Mouse (Mus musculus): Measurements from ENCODE around the gene A930033H14Rik. TPM values are rescaled to one million over a fixed set of nuclear protein-coding genes. Genes with fewer than 3 reads are reported as not detected.

The A930033H14Rik gene
- polyA plus RNA-seq (2015; fragmentation: Nextera tagmentation; extraction: Ambion mirVana) = 1.2 and 1.8 TPM in 2 replicates

DNA sequence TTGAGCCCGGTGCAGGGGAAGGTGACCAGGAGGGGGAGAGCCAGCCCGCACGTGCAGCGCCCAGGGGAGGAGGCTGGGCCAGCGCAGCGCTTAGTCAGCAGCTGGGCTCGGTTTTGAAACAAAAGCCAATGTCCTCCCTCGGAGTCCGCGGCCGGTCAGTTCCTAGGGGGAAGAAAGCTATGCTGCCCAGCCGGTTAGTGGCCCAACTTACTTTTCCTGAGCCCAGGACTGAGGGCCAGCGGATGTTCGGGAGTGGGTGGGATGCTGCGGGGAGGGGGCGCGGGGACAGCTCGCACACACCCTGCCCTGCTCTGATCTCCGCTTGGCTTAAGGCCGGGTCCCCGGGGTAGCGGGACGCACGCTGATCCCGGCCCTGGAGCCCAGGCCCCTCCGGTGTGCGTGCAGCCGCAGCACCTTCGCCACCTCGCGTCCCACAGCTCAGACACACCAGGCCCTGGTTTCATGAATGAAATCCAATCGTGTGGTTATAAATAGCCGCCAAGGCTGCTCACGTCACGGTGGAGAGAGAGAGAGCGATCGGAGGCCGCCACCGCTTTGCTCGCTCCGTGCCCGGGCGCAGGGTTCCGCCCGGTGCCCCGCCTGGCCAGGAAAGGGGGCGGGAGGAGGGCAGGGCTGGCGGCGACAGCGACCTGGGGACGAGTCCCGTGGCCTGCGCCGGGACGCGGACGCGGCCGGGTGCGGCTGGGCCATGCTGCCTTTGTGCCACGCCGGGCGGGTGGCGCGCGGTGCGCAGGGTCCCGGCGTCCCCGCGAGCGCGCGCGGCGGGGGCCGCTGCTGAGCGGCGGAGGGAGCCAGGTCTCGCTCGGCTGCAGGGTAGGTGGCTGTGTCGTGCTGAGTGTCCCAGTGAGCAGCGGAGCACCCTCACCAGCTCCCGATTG lies at the start of gene A930033H14Rik:
A930033H14Rik (minus strand) TSS at position 557 of the 899 bp plus-strand sequence.
- peaks cover 17% of the 10 kb centered on the region for H3K4me1 ChIP-seq (ENCODE audit: control insufficient read depth, insufficient read depth, low read depth, low read length)
- H3K4me2 ChIP-seq (ENCODE audit: low read length) = peak within 1 kb of the TSS; percentile 95
- peak within 1 kb of the TSS; percentile 97 for H3K27ac ChIP-seq (ENCODE audit: low read depth, low read length)
- under 1% methylated on average over 47 of the region's 84 CpGs for WGBS
- peak within 1 kb of the TSS; percentile 97 for H3K9ac ChIP-seq (ENCODE audit: low read depth, low read length)
- peaks cover 2% of the 10 kb centered on the region; the same call in 1 of the 2 replicates for H3K9me3 ChIP-seq (ENCODE audit: control insufficient read depth, low read length)
- H3K27me3 ChIP-seq (replicated peaks; ENCODE audit: control insufficient read depth, insufficient read depth, low read length) = no peaks in the 10 kb centered on the region
- peak within 1 kb of the TSS; percentile 81 for H3K4me3 ChIP-seq (ENCODE audit: low read length)
- peak; percentile 93 for ATAC-seq
- no peaks in the 10 kb centered on the region for H3K36me3 ChIP-seq (ENCODE audit: control insufficient read depth, insufficient read depth, low read length)

DNA sequence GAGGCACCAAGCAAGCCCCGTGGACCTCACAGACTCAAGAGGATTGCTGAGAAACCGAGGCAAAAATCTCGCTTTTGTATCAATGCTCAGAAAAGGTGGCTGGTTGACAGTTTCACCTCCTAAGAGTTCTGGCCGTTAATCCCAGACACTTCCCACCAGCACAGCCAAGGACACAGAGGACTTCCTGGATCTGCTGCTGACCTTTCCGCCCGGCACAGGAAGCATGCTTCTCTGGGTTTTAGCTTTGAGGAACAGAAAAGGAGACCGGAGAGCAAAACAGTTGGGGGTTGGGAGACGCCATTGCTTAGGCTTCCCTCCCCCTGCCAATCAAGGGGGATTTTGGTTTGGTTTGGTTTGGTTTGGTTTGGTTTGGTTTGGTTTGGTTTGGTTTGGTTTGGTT lies 47.0 kb upstream of the A930033H14Rik start:
- 91% methylated on average over 8 of the region's 8 CpGs for WGBS

DNA sequence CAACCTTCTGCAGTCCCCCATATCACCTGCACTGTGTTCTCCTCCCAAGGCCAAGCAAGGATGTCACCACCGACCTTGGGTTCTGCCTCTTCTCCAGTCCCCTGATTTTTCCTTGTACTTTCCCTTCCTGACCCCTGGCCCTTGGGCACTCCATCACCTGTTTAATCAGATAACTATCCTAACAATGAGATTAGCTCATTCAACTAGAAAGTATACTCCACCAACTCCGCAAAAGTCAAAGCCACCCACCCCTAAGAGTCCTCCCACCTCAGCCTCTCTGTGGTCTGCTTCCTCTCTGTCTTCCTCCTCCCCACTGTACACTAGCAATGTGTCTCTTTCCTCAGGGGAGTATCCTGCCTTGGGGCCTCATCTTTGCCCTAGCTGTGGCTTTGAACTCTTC lies 46.3 kb upstream of the A930033H14Rik start:
- H3K27me3 ChIP-seq (replicated peaks; ENCODE audit: control insufficient read depth, insufficient read depth, low read length) = no peaks in the 10 kb centered on the region
- H3K36me3 ChIP-seq (ENCODE audit: control insufficient read depth, insufficient read depth, low read length) = no peaks in the 10 kb centered on the region
- H3K4me2 ChIP-seq (ENCODE audit: low read length) = no peak overlapping the region
- no peak overlapping the region for H3K27ac ChIP-seq (ENCODE audit: low read depth, low read length)
- 67% methylated on average over 2 of the region's 2 CpGs for WGBS
- no peaks in the 10 kb centered on the region for H3K9me3 ChIP-seq (ENCODE audit: control insufficient read depth, low read length)
- no peak for ATAC-seq
- peaks cover 9% of the 10 kb centered on the region for H3K4me1 ChIP-seq (ENCODE audit: control insufficient read depth, insufficient read depth, low read depth, low read length)
- H3K4me3 ChIP-seq (ENCODE audit: low read length) = no peak overlapping the region
- H3K9ac ChIP-seq (ENCODE audit: low read depth, low read length) = no peak overlapping the region

More for the DNA sequence above, 47.0 kb upstream of the A930033H14Rik start:
- H3K9me3 ChIP-seq (ENCODE audit: control insufficient read depth, low read length) = no peaks in the 10 kb centered on the region
- H3K4me3 ChIP-seq (ENCODE audit: low read length) = no peak overlapping the region
- H3K27me3 ChIP-seq (replicated peaks; ENCODE audit: control insufficient read depth, insufficient read depth, low read length) = no peaks in the 10 kb centered on the region
- no peak overlapping the region for H3K27ac ChIP-seq (ENCODE audit: low read depth, low read length)
- H3K4me2 ChIP-seq (ENCODE audit: low read length) = no peak overlapping the region
- peaks cover 4% of the 10 kb centered on the region for H3K4me1 ChIP-seq (ENCODE audit: control insufficient read depth, insufficient read depth, low read depth, low read length)
- no peak overlapping the region for H3K9ac ChIP-seq (ENCODE audit: low read depth, low read length)
- no peaks in the 10 kb centered on the region for H3K36me3 ChIP-seq (ENCODE audit: control insufficient read depth, insufficient read depth, low read length)
- ATAC-seq = no peak

DNA sequence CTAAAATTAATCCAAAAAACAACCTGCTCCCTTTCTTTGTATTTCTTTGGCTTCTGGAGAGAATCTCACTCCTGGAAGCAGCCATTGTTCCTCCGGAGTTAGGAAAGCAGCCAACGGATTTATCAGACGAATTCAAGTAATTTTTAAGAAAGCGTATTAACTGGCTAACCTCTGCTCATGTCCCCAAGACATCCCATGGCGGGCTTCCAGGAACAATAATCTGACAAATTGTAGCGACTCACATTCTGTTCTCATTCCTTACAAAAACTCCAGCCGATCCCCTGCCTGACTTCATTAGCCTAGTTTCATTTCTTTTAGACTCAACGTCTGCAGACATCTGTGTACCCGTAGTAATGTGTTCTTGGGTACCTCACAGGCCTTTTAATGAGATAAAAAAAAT lies 45.7 kb upstream of the A930033H14Rik start:
- Histone ChIP-seq H3K27ac (ENCODE audit: low read depth, low read length) (no peak overlapping the region), H3K4me1 (ENCODE audit: control insufficient read depth, insufficient read depth, low read depth, low read length) (peaks cover 13% of the 10 kb centered on the region), H3K9ac (ENCODE audit: low read depth, low read length) (no peak overlapping the region), H3K36me3 (ENCODE audit: control insufficient read depth, insufficient read depth, low read length) (no peaks in the 10 kb centered on the region), H3K4me3 (ENCODE audit: low read length) (no peak overlapping the region), H3K4me2 (ENCODE audit: low read length) (no peak overlapping the region), H3K27me3 (replicated peaks; ENCODE audit: control insufficient read depth, insufficient read depth, low read length) (no peaks in the 10 kb centered on the region), H3K9me3 (ENCODE audit: control insufficient read depth, low read length) (no peaks in the 10 kb centered on the region)
- 51% methylated on average over 9 of the region's 9 CpGs for WGBS
- no peak for ATAC-seq

DNA sequence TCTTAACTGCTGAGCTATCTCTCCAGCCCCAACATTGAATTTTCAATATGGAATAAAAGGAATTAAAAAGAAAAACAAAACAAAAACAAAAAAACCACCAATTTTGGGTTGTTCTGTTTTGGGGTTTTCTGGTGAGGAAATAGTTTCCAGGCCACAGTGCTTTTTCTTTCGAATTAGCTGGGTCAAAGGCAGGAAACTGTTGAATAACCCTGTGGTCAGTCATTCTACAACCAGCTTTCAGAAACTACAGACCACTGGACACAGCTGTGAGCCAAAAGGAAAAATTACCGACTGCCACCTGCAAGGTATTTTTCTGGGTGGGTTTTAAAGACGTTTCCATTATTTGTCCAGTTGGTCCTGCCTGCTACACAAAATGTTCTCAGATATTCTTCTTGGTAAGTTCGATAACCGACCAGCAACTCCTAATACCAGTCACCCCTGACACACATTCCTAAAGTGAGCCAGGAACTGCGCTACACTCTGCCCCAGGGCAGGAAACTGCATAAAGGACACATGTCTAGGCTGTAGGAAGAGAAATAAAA lies 44.8 kb upstream of the A930033H14Rik start:
- H3K4me1 ChIP-seq (ENCODE audit: control insufficient read depth, insufficient read depth, low read depth, low read length) = peaks cover 17% of the 10 kb centered on the region
- H3K27me3 ChIP-seq (replicated peaks; ENCODE audit: control insufficient read depth, insufficient read depth, low read length) = no peaks in the 10 kb centered on the region
- WGBS = 82% methylated on average over 6 of the region's 6 CpGs
- H3K9me3 ChIP-seq (ENCODE audit: control insufficient read depth, low read length) = no peaks in the 10 kb centered on the region
- H3K36me3 ChIP-seq (ENCODE audit: control insufficient read depth, insufficient read depth, low read length) = no peaks in the 10 kb centered on the region
- no peak overlapping the region for H3K4me3 ChIP-seq (ENCODE audit: low read length)
- ATAC-seq = no peak
- no peak overlapping the region for H3K4me2 ChIP-seq (ENCODE audit: low read length)
- no peak overlapping the region for H3K9ac ChIP-seq (ENCODE audit: low read depth, low read length)
- H3K27ac ChIP-seq (ENCODE audit: low read depth, low read length) = no peak overlapping the region

DNA sequence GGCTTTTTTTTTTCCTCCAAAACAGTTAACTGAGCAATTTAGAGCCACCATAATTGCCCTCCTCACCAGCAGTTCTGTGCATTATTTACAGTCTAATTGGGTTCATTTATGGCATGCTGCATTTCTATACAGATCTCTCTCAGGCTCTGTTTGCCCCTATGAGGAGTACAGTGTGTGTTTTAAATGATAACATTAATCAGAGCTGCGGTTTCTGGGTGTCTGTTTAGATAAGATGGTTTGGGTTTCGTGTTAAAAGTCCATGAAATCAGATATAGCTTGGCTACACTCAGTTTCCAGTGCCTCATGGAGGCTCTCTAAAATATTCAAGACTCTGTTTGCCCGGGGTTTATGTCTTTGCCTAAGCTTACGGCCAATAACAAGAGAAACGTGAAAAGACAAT lies 42.7 kb upstream of the A930033H14Rik start:
- Histone ChIP-seq H3K4me2 (ENCODE audit: low read length) (no peak overlapping the region), H3K36me3 (ENCODE audit: control insufficient read depth, insufficient read depth, low read length) (no peaks in the 10 kb centered on the region), H3K4me3 (ENCODE audit: low read length) (no peak overlapping the region), H3K9ac (ENCODE audit: low read depth, low read length) (no peak overlapping the region), H3K27ac (ENCODE audit: low read depth, low read length) (no peak overlapping the region), H3K27me3 (replicated peaks; ENCODE audit: control insufficient read depth, insufficient read depth, low read length) (no peaks in the 10 kb centered on the region), H3K4me1 (ENCODE audit: control insufficient read depth, insufficient read depth, low read depth, low read length) (peaks cover 17% of the 10 kb centered on the region), H3K9me3 (ENCODE audit: control insufficient read depth, low read length) (no peaks in the 10 kb centered on the region)
- ATAC-seq = no peak
- 60% methylated on average over 5 of the region's 5 CpGs for WGBS

DNA sequence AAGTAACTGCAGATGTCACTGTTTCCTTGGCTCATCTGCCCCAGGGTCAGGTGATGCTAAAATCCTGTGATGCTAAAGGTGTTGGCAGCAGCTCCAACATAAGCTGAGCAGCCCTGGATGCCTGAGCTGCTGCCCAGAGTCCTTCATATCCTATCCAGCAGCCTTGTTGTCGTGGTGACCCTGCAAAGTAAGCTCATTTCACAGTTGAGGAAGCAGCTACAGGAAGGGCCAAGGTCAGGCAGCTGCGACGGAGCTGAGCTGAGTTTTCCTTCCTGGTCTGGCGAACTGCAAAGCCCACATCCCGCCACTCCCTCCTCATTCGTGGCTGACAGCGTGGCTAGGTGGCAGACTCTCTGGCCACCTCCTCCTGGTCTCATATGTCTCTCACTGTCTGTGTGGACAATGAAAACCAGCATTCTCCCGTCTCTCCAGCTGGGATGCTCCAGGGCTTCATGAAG lies 41.5 kb upstream of the A930033H14Rik start:
- Histone ChIP-seq H3K36me3 (ENCODE audit: control insufficient read depth, insufficient read depth, low read length) (0 out of 2 replicates have a peak, but pooled peaks cover 2% of the 10 kb centered on the region), H3K4me1 (ENCODE audit: control insufficient read depth, insufficient read depth, low read depth, low read length) (peaks cover 17% of the 10 kb centered on the region), H3K4me2 (ENCODE audit: low read length) (no peak overlapping the region), H3K9me3 (ENCODE audit: control insufficient read depth, low read length) (no peaks in the 10 kb centered on the region), H3K27ac (ENCODE audit: low read depth, low read length) (peak overlapping the region; percentile 51), H3K9ac (ENCODE audit: low read depth, low read length) (peak overlapping the region; percentile 20; the same call in 1 of the 2 replicates), H3K27me3 (replicated peaks; ENCODE audit: control insufficient read depth, insufficient read depth, low read length) (no peaks in the 10 kb centered on the region), H3K4me3 (ENCODE audit: low read length) (no peak overlapping the region)
- peak; percentile 85 for ATAC-seq
- 6% methylated on average over 8 of the region's 8 CpGs for WGBS

DNA sequence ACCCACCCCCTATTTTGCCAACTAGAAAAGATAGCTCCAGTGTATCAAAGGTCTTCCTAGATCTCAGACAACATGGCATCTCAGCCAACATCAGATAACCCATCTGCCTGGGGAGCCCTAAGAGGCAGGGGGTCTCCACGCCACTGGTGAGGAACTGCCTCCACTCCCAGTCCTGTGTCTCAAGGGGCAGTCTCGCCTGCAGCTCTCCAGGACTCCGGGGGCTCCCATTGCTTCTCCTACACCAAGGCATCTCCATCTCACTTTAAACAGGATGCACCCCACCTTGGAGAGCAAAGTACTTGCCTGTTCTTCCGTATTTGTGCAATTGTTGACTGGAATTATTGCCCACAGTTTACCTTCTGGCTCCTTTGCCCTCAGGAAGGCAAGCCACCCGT lies 40.8 kb upstream of the A930033H14Rik start:
- ATAC-seq = no peak
- H3K4me2 ChIP-seq (ENCODE audit: low read length) = no peak overlapping the region
- peaks cover 17% of the 10 kb centered on the region for H3K4me1 ChIP-seq (ENCODE audit: control insufficient read depth, insufficient read depth, low read depth, low read length)
- no peaks in the 10 kb centered on the region for H3K9me3 ChIP-seq (ENCODE audit: control insufficient read depth, low read length)
- WGBS = 62% methylated on average over 5 of the region's 5 CpGs
- no peak overlapping the region for H3K4me3 ChIP-seq (ENCODE audit: low read length)
- H3K9ac ChIP-seq (ENCODE audit: low read depth, low read length) = no peak overlapping the region
- H3K27me3 ChIP-seq (replicated peaks; ENCODE audit: control insufficient read depth, insufficient read depth, low read length) = no peaks in the 10 kb centered on the region
- H3K27ac ChIP-seq (ENCODE audit: low read depth, low read length) = peak overlapping the region; percentile 51; the same call in 1 of the 2 replicates
- 0 out of 2 replicates have a peak, but pooled peaks cover 2% of the 10 kb centered on the region for H3K36me3 ChIP-seq (ENCODE audit: control insufficient read depth, insufficient read depth, low read length)

DNA sequence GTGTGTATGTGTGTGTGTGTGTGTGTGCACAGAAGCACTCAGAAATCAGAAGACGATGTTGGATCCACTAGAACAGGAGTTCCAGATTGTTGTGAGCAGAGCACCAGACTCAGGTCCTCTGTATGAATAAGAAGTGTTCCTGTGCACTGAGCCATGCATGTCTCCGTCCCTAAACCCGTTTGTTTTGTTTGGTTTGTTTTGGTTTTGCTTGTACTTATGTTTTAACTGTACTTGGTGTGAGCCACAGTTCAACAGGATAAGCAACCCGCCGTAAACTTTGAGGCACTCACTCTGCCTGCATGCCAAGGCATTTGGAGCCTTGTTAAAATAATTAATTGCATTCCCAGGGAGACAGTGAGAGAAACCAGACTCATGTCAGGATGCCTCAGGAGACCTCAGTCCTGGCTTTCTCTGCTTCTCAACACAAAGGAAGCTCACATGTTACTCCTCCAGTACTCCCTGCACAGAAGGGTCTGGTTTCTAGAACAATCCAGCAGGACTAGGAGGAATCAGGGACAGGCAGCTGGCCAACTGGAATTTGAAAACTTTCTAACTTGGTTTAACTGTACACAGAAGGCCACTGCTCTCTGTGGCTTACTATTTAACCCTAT lies 40.3 kb upstream of the A930033H14Rik start:
- Histone ChIP-seq H3K4me1 (ENCODE audit: control insufficient read depth, insufficient read depth, low read depth, low read length) (peaks cover 17% of the 10 kb centered on the region), H3K9ac (ENCODE audit: low read depth, low read length) (no peak overlapping the region), H3K4me3 (ENCODE audit: low read length) (no peak overlapping the region), H3K36me3 (ENCODE audit: control insufficient read depth, insufficient read depth, low read length) (0 out of 2 replicates have a peak, but pooled peaks cover 2% of the 10 kb centered on the region), H3K27ac (ENCODE audit: low read depth, low read length) (peak overlapping the region; percentile 32; the same call in 1 of the 2 replicates), H3K27me3 (replicated peaks; ENCODE audit: control insufficient read depth, insufficient read depth, low read length) (no peaks in the 10 kb centered on the region), H3K4me2 (ENCODE audit: low read length) (no peak overlapping the region), H3K9me3 (ENCODE audit: control insufficient read depth, low read length) (no peaks in the 10 kb centered on the region)
- 47% methylated on average over 5 of the region's 5 CpGs for WGBS
- no peak for ATAC-seq
